Mouse (Mus musculus) liver, embryonic 11.5 days (tissue): ENCODE data around the gene Mtmr14. TPM values are rescaled to one million over a fixed set of nuclear protein-coding genes. Genes with fewer than 3 reads are reported as not detected.

ENCODE experiments used
- ATAC-seq: fragments of 200-750 bp; cut with Nextera tagmentation; replicated peaks from 2 replicates; pipeline ENCODE4 v1.8.0; 2017; ENCODE audit warnings: moderate number of reproducible peaks, mild to moderate bottlenecking, moderate TSS enrichment, moderate library complexity; ENCODE audit not compliant: low FRiP score
- DNase-seq: peaks from one replicate; pipeline ENCODE4 v3.0.0-alpha.2; 2017; ENCODE audit warnings: low spot score
- H3K27ac ChIP-seq: fragments of 300-500 bp; sonication (generic); 2 replicates; pipeline ENCODE4 v1.5.1; 2014; ENCODE audit warnings: mild to moderate bottlenecking, low read depth, low read length, control low read depth
- H3K27me3 ChIP-seq: fragments of 300-500 bp; sonication (generic); replicated peaks from 2 replicates; pipeline ENCODE4 v1.6.1; 2014; ENCODE audit warnings: low read length, mixed read lengths; ENCODE audit not compliant: control insufficient read depth, insufficient read depth
- H3K36me3 ChIP-seq: fragments of 300-500 bp; sonication (generic); 2 replicates; pipeline ENCODE4 v1.6.1; 2014; ENCODE audit warnings: mild to moderate bottlenecking, low read length, moderate library complexity, mixed read lengths; ENCODE audit not compliant: control insufficient read depth, insufficient read depth
- H3K4me1 ChIP-seq: fragments of 300-500 bp; sonication (generic); replicated peaks from 2 replicates; pipeline ENCODE4 v1.6.1; 2014; ENCODE audit warnings: low read length, mixed read lengths; ENCODE audit not compliant: control insufficient read depth, insufficient read depth
- H3K4me2 ChIP-seq: fragments of 300-500 bp; sonication (generic); 2 replicates; pipeline ENCODE4 v1.6.1; 2014; ENCODE audit warnings: mild to moderate bottlenecking, control low read depth, moderate library complexity
- H3K4me3 ChIP-seq: fragments of 300-500 bp; sonication (generic); 2 replicates; pipeline ENCODE4 v1.5.1; 2014; ENCODE audit warnings: low read depth, low read length, control low read depth
- H3K9ac ChIP-seq: fragments of 300-500 bp; sonication (generic); 2 replicates; pipeline ENCODE4 v1.6.1; 2014; ENCODE audit warnings: low read depth, low read length, control low read depth
- H3K9me3 ChIP-seq: fragments of 300-500 bp; sonication (generic); 2 replicates; pipeline ENCODE4 v1.6.1; 2016; ENCODE audit warnings: low read length, inconsistent platforms, mixed read lengths; ENCODE audit not compliant: control insufficient read depth
- WGBS: fragments of 180-500 bp; shearing (Covaris S2); extraction: QIAGEN DNeasy Blood & Tissue Kit; methylation state at CpG from one replicate; pipeline ENCODE4 v1.1.7; 2014; 5-methylcytosine and 5-hydroxymethylcytosine counted together
- polyA plus RNA-seq: library from polyadenylated mRNA; unstranded; fragments of >200 nt; fragmentation: Nextera tagmentation; extraction: Ambion mirVana; gene quantifications from 2 replicates; pipeline ENCODE4 v1.2.1, GENCODE M21; 2014

Gene Mtmr14
- polyA plus RNA-seq, 1 experiment from 2014 or later: 30.7 TPM

DNA sequence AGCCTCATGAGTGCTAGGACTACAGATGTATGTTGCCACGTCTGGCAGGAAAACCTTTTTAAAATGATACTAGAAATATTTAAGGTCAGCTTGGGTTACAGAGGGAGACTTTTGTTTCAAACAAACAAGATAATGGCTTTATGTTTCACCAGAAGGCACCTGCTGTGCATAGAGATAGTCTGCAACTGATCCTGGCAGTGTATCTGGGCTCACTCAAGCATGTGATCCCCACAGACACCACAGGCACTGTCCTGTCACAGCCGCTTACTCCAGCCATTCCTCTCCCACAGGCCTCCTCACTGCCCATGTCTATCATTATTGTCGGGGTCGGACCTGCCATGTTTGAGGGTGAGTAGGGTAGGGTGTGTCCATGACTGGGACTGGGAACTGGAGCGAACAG is 63.7 kb downstream of the Mtmr14 start:
- Histone ChIP-seq H3K9me3 (no peaks in the 10 kb centered on the region), H3K4me1 (peaks cover 3% of the 10 kb centered on the region; the same call in 1 of the 2 replicates), H3K27ac (no peak overlapping the region), H3K4me3 (no peak overlapping the region), H3K36me3 (no peaks in the 10 kb centered on the region), H3K4me2 (no peak overlapping the region), H3K27me3 (no peaks in the 10 kb centered on the region), H3K9ac (no peak overlapping the region)
- WGBS: 80% methylated on average over 5 of the region's 5 CpGs
- DNase-seq: no peak
- no peak for ATAC-seq

DNA sequence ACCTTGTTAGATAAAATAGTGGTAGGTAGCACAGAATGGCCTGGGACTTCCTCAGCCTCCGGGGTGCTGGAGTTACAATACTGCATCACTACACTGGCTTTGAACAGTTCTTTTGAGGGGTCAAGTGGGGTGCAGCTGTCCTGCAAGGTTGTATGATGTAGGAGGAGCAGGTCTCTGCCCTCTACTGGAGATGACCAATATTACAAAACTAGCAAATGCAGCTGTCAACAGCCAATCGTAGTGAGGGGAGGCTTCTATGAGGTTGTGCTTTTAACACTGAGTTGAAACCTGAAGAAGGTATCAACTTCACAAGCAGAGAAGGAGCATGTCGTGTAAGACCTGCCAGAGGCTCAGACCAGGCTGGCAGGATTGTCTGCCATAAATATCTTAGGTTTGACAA is 64.6 kb downstream of the Mtmr14 start:
- Histone ChIP-seq H3K9ac (no peak overlapping the region), H3K4me2 (no peak overlapping the region), H3K4me3 (no peak overlapping the region), H3K4me1 (peaks cover 3% of the 10 kb centered on the region; the same call in 1 of the 2 replicates), H3K27ac (no peak overlapping the region), H3K9me3 (no peaks in the 10 kb centered on the region), H3K27me3 (no peaks in the 10 kb centered on the region), H3K36me3 (no peaks in the 10 kb centered on the region)
- no peak for ATAC-seq
- DNase-seq: no peak
- 26% methylated on average over 3 of the region's 3 CpGs for WGBS

DNA sequence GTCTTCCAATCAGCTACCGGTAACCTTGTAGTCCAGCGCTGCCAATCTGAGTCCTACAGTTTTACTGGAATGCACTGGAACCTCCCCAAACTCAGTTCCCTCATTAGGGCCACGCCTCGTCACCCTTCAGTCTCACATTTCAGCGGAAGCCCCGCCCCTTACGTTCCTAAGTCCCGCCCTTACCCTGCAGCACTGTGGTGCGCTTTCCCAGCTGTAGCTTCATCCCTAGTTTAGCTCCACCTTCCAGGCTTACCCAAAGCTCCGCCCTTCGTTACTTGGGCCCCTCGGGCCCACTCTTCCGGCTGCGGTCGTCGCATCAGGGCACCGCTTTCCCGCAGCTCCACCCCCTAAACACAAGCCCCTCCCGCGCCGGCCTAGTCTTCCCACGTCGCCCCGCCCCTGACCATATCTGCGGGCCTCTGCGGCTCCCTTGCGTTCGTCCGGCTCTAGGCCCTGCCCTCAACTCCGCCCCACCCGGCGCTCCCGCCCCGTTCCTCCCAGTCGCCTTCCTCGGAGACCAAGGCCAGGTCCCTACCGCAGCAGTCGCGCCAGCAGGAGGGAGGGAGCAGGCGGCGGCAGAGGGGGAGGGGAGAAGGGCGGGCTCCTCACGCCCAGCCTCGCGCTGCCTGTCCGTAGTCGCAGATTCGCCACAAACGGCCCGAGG is 68.8 kb downstream of the Mtmr14 start:
- peak overlapping the region; percentile 89 for H3K4me3 ChIP-seq
- H3K27me3 ChIP-seq: no peaks in the 10 kb centered on the region
- H3K9ac ChIP-seq: peak overlapping the region; percentile 97
- DNase-seq (peak; percentile 100), ATAC-seq (peak; percentile 96)
- under 1% methylated on average over 50 of the region's 50 CpGs for WGBS
- no peaks in the 10 kb centered on the region for H3K9me3 ChIP-seq
- peak overlapping the region; percentile 98 for H3K4me2 ChIP-seq
- H3K36me3 ChIP-seq: peaks cover 4% of the 10 kb centered on the region; the same call in 1 of the 2 replicates
- H3K27ac ChIP-seq: peak overlapping the region; percentile 95
- peaks cover 12% of the 10 kb centered on the region for H3K4me1 ChIP-seq

DNA sequence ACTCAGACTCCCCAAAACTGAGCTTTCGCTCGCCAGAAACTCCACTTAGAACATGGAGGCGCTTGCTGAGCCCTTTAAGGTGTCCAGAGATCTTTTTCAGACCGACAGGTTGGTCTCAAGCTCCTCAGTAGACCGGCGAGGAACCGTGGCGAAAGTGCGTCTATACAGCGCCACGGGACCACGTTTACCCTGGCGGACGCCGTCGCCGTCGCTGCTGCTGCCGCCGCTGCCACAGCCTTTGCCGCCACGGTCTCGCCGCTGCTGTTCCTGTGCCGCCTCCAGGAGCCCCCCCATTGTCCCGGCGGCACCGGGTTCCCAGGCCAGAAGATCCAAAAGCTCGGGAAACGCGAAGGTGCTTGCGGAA is 69.3 kb downstream of the Mtmr14 start, which contains the start of gene Brpf1:
Gene Brpf1, plus strand, starts transcription at position 152 of the 364 bp plus-strand sequence.
- Histone ChIP-seq H3K4me3 (peak within 1 kb of the TSS; percentile 89), H3K9ac (peak within 1 kb of the TSS; percentile 97), H3K4me1 (peaks cover 12% of the 10 kb centered on the region), H3K36me3 (peaks cover 4% of the 10 kb centered on the region; the same call in 1 of the 2 replicates), H3K4me2 (peak within 1 kb of the TSS; percentile 98), H3K27me3 (no peaks in the 10 kb centered on the region), H3K27ac (peak within 1 kb of the TSS; percentile 95), H3K9me3 (no peaks in the 10 kb centered on the region)
- no peak for DNase-seq
- peak; percentile 57 for ATAC-seq
- under 1% methylated on average over 32 of the region's 32 CpGs for WGBS

DNA sequence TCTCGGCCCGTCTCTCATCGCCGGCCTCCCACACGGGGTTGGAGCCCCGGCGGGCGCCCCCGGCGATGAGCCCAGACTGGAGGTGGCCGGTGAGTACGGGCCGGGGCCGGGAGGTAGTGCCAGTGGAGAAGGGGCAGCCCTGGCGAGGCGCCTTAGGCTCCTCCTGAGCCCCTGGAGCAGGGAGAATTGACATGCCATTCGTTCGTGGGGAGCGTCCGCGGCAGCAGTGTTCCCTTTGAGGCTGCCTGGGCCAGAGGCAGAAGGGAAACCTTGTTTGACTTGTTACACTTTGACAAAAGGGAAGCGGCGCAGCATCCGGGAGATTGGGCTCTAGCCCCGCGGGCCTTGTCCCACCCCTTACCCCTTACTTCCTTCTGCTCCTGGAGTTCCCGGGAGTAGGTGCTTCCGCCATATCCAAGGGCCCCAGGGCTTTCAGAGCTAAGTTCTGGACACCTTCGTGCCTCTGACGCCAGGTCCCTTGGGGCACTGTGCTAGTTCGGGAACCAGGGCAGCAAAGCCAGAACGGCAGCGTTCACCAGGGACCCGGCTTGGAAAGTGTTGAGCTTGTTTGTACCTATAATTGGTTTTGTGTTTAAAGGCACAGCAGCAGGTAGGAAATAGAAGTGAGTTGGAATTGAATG is 70.0 kb downstream of the Mtmr14 start:
- Histone ChIP-seq H3K27me3 (no peaks in the 10 kb centered on the region), H3K9ac (peak overlapping the region; percentile 97), H3K36me3 (peaks cover 10% of the 10 kb centered on the region), H3K4me2 (peak overlapping the region; percentile 98), H3K4me1 (peaks cover 12% of the 10 kb centered on the region), H3K27ac (peak overlapping the region; percentile 95), H3K4me3 (peak overlapping the region; percentile 89), H3K9me3 (no peaks in the 10 kb centered on the region)
- under 1% methylated on average over 33 of the region's 34 CpGs for WGBS
- no peak for DNase-seq
- ATAC-seq: no peak

DNA sequence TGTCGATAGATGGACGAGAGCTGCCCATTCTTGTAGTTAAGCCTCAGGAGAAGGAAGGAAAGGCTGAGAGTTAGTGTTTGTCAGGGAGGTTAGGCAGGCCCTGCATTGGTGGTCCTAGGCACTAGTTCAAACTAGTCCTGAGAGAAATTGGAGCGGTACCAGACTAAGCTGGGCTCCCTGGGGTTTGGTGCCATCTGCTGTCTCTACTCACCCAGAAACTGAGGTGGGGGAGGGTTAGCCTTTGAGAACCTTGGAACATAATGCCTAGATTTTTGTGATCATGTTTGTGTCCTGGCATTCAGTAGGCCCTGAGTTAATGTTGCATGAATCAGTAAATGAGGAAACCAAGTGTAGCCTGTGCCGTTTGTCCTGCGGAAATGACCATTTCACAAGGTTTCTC is 70.5 kb downstream of the Mtmr14 start:
- no peak for DNase-seq
- H3K27ac ChIP-seq: peak overlapping the region; percentile 95
- no peak for ATAC-seq
- 22% methylated on average over 5 of the region's 5 CpGs for WGBS
- peak overlapping the region; percentile 89 for H3K4me3 ChIP-seq
- peaks cover 12% of the 10 kb centered on the region for H3K4me1 ChIP-seq
- H3K4me2 ChIP-seq: peak overlapping the region; percentile 98
- peak overlapping the region; percentile 97 for H3K9ac ChIP-seq
- peaks cover 14% of the 10 kb centered on the region for H3K36me3 ChIP-seq
- no peaks in the 10 kb centered on the region for H3K27me3 ChIP-seq
- H3K9me3 ChIP-seq: no peaks in the 10 kb centered on the region

DNA sequence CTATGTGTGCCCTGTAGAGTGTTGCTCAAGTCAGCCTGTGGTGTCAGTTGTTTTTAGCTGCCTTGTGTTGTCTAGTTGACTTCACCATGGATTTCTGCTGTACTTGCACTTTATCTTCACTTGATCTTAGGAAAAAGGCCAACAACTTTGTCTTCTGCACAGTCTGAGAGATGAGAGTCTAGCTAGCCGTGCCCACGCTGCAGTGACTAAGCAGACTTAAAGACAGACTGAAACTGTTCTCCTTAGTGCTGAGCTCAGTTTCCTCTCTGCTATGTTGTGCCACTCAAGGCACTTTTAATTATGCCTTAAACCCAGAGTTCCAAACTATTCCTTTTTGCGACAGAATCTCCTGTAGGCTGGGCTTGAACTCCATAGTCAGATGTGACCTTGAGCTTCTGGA is 78.3 kb downstream of the Mtmr14 start:
- Histone ChIP-seq H3K4me1 (no peaks in the 10 kb centered on the region), H3K4me3 (no peak overlapping the region), H3K9me3 (no peaks in the 10 kb centered on the region), H3K27ac (no peak overlapping the region), H3K27me3 (no peaks in the 10 kb centered on the region), H3K36me3 (peaks cover 72% of the 10 kb centered on the region), H3K9ac (no peak overlapping the region), H3K4me2 (no peak overlapping the region)
- 96% methylated on average over 3 of the region's 3 CpGs for WGBS
- DNase-seq (no peak), ATAC-seq (no peak)

DNA sequence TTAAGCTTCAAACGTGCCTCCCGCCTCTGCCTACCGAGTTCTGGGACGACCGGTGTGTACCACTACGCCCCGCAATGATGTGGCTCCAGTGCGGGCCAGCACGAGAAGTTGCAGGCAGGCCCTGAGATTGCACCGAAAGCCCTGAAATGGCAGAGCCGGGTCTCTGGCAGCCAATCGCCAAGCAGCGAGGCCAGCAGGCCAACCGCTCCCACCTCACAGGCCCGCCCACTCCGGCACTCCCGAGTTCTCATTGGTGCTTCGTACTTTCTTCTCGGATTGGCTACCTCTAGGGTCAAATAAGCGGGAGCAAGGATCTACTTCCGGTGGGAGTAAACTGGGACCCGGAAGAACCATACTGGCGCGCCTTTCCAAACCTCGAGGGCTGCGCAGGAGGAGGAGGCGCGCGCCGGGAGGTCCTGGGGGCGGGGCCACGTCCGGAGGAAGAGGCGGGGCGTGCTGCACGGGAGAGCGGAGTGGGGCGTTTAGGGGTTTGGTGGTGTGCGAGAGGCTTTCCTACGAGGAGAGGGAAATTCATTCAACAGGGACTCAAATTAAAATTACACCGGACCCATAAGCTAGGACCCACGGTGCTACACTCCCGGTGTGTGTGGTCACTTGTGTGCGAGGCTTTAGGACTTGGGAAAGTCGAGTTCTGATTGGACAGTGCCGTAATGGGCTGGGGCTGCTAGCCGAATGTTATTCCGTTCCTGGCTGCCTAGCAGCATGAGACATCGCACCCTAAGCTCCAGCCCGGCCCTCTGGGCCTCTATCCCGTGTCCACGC is 89.1 kb downstream of the Mtmr14 start, which contains the start of gene Ogg1:
Gene Ogg1, plus strand, starts transcription at position 440 of the 783 bp plus-strand sequence.
- peaks cover 29% of the 10 kb centered on the region for H3K36me3 ChIP-seq
- H3K9me3 ChIP-seq: no peaks in the 10 kb centered on the region
- ATAC-seq (peak; percentile 98), DNase-seq (peak; percentile 99)
- peak within 1 kb of the TSS; percentile 70 for H3K9ac ChIP-seq
- H3K27ac ChIP-seq: peak within 1 kb of the TSS; percentile 83
- no peaks in the 10 kb centered on the region for H3K27me3 ChIP-seq
- H3K4me3 ChIP-seq: peak within 1 kb of the TSS; percentile 75
- H3K4me2 ChIP-seq: peak within 1 kb of the TSS; percentile 95
- H3K4me1 ChIP-seq: peaks cover 12% of the 10 kb centered on the region
- under 1% methylated on average over 52 of the region's 52 CpGs for WGBS
